Mouse (Mus musculus): ENCODE results near the gene Nhlrc3.

DNA sequence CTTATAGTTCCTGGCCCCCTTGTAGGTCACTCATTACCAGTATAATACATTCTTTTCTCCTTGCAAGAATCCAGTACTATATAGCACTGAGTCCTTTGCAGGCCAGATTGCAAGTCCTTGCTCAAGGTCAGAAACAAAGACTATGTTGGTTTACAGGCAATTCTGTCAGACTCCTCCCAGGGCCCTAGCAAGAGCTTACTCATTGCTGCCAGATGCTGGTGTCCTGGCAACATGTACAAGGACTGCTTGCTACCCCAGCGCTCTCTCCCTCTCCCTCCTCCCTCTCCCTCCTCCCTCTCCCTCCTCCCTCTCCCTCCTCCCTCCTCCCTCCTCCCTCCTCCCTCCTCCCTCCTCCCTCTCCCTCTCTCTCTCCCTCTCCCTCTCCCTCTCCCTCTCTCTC, 56.0 kb downstream of the Nhlrc3 start:
- TF ChIP-seq POLR2A (IDR thresholded peaks at IDR 0.05; ENCODE audit: low read depth, low read length): no peak
- TF ChIP-seq CTCF (IDR thresholded peaks at IDR 0.05; ENCODE audit: extremely low read depth, insufficient read depth, insufficient read length, insufficient replicate concordance): no peak
